Mouse (Mus musculus) C2C12 (cell line): ENCODE results near the gene Klk9. TPM values are rescaled to one million over a fixed set of nuclear protein-coding genes. Genes with fewer than 3 reads are reported as not detected.

Experiments used
- H3K27me3 ChIP-seq: one replicate; pipeline ENCODE4 v1.6.1; 2011; ENCODE audit not compliant: control insufficient read depth, insufficient read depth, insufficient read length
- H3K36me3 ChIP-seq: one replicate; pipeline ENCODE4 v1.6.1; 2011; ENCODE audit not compliant: control insufficient read depth, insufficient read depth
- H3K4me3 ChIP-seq: one replicate; pipeline ENCODE4 v1.5.1; 2011; ENCODE audit warnings: mild to moderate bottlenecking, control low read depth; ENCODE audit not compliant: poor library complexity, insufficient read depth, severe bottlenecking
- H3K79me2 ChIP-seq: one replicate; pipeline ENCODE4 v1.6.1; 2011; ENCODE audit not compliant: control insufficient read depth, insufficient read depth
- H3K79me3 ChIP-seq: one replicate; pipeline ENCODE4 v1.6.1; 2011; ENCODE audit warnings: low read depth, control low read depth
- H3ac ChIP-seq: one replicate; pipeline ENCODE3; 2011; ENCODE audit warnings: low read depth; ENCODE audit not compliant: control insufficient read depth, insufficient read length
- CEBPB ChIP-seq: IDR thresholded peaks from one replicate; pipeline ENCODE4 v1.6.1; 2011; ENCODE audit warnings: low read depth, mild to moderate bottlenecking, control low read depth, moderate library complexity
- CTCF ChIP-seq: IDR thresholded peaks from one replicate; pipeline ENCODE4 v1.5.1; 2011; ENCODE audit not compliant: control insufficient read depth, insufficient read depth, insufficient read length
- FOSL1 ChIP-seq: IDR thresholded peaks from one replicate; pipeline ENCODE4 v1.8.0; 2011; ENCODE audit warnings: mild to moderate bottlenecking, low read length; ENCODE audit not compliant: poor library complexity, insufficient read depth, severe bottlenecking
- MAX ChIP-seq: IDR thresholded peaks from one replicate; pipeline ENCODE4 v1.6.1; 2011; ENCODE audit warnings: mild to moderate bottlenecking, control low read depth
- MYOD1 ChIP-seq: IDR thresholded peaks from one replicate; pipeline ENCODE4 v1.6.1; 2011; ENCODE audit warnings: low read depth; ENCODE audit not compliant: control insufficient read depth, insufficient read length
- MYOG ChIP-seq: IDR thresholded peaks from one replicate; pipeline ENCODE4 v1.6.1; 2011; ENCODE audit not compliant: control insufficient read depth, insufficient read length; ENCODE audit errors: extremely low read depth
- USF1 ChIP-seq: IDR thresholded peaks from one replicate; pipeline ENCODE4 v1.6.1; 2011; ENCODE audit warnings: low read depth, mild to moderate bottlenecking, control low read depth, moderate library complexity
- polyA plus RNA-seq: library from polyadenylated mRNA; unstranded; fragments of >200 nt; fragmentation: generic; extraction: Trizol; gene quantifications from one replicate; pipeline ENCODE4 v1.2.1, GENCODE M21; 2012; ENCODE audit warnings: missing spikeins

Klk9 gene
- polyA plus RNA-seq, 1 experiment, result 0.16 TPM

DNA sequence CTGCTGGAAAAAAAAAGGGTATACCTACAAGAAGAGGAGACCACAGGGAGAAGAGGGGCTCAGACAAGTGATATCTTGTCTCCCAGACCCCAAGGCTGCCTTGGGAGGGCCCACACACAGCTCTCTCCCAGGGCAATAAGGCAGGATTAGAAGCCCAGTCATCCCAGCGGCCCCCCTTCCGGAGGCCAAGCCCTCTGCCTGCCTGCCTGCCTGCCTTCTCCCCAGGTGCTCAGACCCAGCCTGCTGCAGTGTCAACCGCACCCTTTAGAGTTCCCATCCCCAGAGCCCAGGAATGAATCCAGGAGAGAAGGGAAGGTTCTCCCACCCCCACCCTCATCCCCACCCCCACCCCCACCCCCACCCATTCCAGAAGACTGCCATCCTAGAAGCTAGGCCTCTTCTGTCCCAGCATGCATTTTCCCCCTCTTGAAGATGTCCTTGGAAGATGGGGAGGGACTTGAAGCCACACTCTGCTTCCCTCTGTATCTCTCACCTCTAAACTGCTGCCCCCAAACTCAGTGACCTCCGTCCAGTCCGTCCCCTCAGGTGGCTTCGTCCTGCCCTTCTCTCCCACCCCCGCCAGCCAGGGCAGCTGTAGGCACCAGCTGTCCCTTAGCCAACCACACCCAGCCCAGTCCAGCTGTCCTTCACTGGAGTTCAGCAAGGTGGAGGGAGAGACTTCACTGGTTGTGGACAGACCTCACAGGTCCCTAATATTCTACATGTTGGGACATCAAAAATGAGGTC is 16.2 kb upstream of the Klk9 start:
- no peaks in the 10 kb centered on the region for H3K79me3 ChIP-seq
- no peaks in the 10 kb centered on the region for H3K36me3 ChIP-seq
- no peak overlapping the region for H3K4me3 ChIP-seq
- no peak overlapping the region for H3ac ChIP-seq
- TF ChIP-seq MYOD1 (no peak), CTCF (no peak), FOSL1 (no peak), MYOG (no peak), MAX (no peak), CEBPB (no peak), USF1 (no peak)
- H3K27me3 ChIP-seq, result no peaks in the 10 kb centered on the region
- no peaks in the 10 kb centered on the region for H3K79me2 ChIP-seq

DNA sequence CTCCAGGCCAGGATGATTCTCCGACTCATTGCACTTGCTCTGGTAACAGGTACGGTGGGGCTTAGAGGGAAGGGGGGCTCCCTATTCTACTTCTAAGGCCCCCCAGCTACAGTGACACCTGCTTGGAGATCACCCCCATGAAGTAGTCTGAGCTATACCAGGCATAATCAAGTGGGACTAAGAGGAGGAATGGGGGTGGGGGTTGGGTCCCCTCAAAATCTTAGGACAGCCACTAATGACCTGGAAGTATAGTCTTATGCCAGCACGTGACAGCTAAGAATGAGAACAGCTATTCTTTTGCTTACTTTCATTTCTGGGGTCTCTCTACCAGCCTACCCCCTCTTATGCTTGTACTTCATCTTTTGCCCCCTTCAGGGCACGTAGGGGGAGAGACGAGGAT is 15.2 kb upstream of the Klk9 start:
- H3K79me2 ChIP-seq, result no peaks in the 10 kb centered on the region
- no peaks in the 10 kb centered on the region for H3K36me3 ChIP-seq
- no peaks in the 10 kb centered on the region for H3K27me3 ChIP-seq
- H3ac ChIP-seq, result no peak overlapping the region
- H3K4me3 ChIP-seq, result no peak overlapping the region
- no peak for TF ChIP-seq USF1
- TF ChIP-seq MYOG, result no peak
- no peak for TF ChIP-seq CTCF
- no peak for TF ChIP-seq MYOD1
- TF ChIP-seq FOSL1, result no peak
- TF ChIP-seq CEBPB, result no peak
- H3K79me3 ChIP-seq, result no peaks in the 10 kb centered on the region

DNA sequence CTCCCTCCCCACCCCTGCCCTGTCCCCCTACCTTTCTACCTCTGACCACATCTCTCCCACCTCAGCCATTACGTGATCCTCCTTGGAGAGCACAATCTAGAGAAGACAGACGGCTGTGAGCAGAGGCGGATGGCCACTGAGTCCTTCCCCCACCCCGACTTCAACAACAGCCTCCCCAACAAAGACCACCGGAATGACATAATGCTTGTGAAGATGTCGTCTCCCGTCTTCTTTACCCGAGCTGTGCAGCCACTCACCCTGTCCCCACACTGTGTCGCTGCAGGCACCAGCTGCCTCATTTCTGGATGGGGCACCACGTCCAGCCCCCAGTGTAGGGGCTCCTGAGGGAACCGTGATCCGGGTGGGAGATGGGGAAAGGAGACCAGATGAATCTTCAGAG is 14.3 kb upstream of the Klk9 start:
- H3K79me3 ChIP-seq, result no peaks in the 10 kb centered on the region
- H3K36me3 ChIP-seq, result no peaks in the 10 kb centered on the region
- TF ChIP-seq CEBPB (no peak), CTCF (no peak), USF1 (no peak), MYOG (no peak), FOSL1 (no peak)
- no peak overlapping the region for H3K4me3 ChIP-seq
- H3K79me2 ChIP-seq, result no peaks in the 10 kb centered on the region
- no peaks in the 10 kb centered on the region for H3K27me3 ChIP-seq
- H3ac ChIP-seq, result no peak overlapping the region

DNA sequence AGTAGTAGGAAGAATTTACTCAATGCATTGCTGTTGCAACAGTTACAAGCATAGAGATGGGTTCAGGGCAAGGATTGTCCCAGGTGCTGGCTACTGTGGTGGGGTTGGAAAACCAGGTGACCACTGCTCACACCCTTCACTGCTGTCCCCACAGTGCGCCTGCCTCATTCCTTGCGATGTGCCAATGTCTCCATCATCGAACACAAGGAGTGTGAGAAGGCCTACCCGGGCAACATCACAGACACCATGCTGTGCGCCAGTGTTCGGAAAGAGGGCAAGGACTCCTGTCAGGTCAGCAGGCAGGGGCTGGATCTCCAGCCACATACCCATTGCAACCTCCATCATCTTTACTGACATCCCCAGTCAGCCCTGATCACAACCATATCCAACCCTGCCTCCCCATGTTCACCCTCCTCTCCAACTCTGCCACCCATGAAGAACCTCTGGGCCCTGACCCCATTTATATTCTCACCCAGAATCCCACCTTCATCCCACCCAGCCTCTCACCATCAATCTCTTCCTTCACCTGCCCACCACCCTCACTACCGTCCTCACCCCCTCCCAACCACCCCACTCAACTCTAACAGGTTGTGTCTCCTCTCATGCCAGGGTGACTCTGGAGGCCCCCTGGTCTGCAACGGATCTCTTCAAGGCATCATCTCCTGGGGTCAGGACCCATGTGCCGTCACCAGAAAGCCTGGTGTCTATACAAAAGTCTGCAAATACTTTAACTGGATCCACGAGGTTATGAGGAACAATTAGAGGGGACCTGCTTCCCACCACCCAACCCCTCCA is 13.3 kb upstream of the Klk9 start:
- Histone ChIP-seq H3K4me3 (no peak overlapping the region), H3K27me3 (no peaks in the 10 kb centered on the region), H3K79me2 (no peaks in the 10 kb centered on the region), H3K36me3 (no peaks in the 10 kb centered on the region), H3ac (no peak overlapping the region), H3K79me3 (no peaks in the 10 kb centered on the region)
- TF ChIP-seq FOSL1 (no peak), MYOG (no peak), MYOD1 (no peak), MAX (no peak), CTCF (no peak), CEBPB (no peak), USF1 (no peak)

DNA sequence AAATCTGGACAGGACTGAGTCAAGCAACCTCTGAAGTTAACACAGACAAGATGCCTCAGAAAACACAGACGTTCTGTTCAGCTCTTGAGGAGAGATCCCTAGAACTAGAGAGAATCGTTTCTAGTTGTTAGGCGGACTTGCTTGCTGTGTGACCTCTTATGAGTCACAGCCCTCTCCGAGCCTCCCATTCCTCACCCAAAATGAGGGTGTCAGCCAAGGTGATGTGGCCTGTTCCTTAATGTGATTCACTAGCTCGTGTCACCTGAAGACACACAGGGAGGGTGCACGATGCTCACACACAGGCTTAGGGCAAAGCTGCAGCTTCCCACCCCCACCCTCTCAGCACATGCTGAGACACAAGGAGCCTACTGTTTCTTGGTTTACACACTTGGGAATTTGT is 11.4 kb upstream of the Klk9 start:
- no peak overlapping the region for H3K4me3 ChIP-seq
- H3K79me2 ChIP-seq, result no peaks in the 10 kb centered on the region
- no peaks in the 10 kb centered on the region for H3K79me3 ChIP-seq
- H3ac ChIP-seq, result no peak overlapping the region
- H3K36me3 ChIP-seq, result no peaks in the 10 kb centered on the region
- H3K27me3 ChIP-seq, result no peaks in the 10 kb centered on the region
- no peak for TF ChIP-seq MYOD1
- TF ChIP-seq CEBPB, result no peak
- TF ChIP-seq USF1, result no peak
- no peak for TF ChIP-seq MAX
- no peak for TF ChIP-seq CTCF
- TF ChIP-seq MYOG, result no peak
- TF ChIP-seq FOSL1, result no peak
